In genomic region chr1:33873561-33873960, GRCm38 (mm10) we compare ENCODE assay signal across 24 mouse cellular contexts. TPM values are rescaled to one million over a fixed set of nuclear protein-coding genes. Genes with fewer than 3 reads are reported as not detected.
DNase-seq lines count a peak whose midpoint lies in the region; ATAC-seq and TF ChIP-seq lines count a peak whose summit lies in the region.
"Had no signal": no experiment of that assay in that cellular context is flagged by ENCODE, and none has a peak within 500 bp of the region (broad histone marks: within the 10 kb centered on the region; RNA-seq: fewer than 3 reads in every experiment).

No protein-coding gene starts in this region.

- TF ChIP-seq CTCF in forebrain, postnatal 0 days (IDR thresholded peaks at IDR 0.05; ENCODE audit: low read depth), result no peak
- TF ChIP-seq CTCF in CH12.LX (conservative IDR thresholded peaks at IDR 0.05 in 1 of 2, IDR thresholded peaks at IDR 0.05 in 1 of 2; ENCODE audit: low read depth in 2 of 2, low read length in 2 of 2), result no peak
- TF ChIP-seq CTCF in brain, embryonic 14.5 days (IDR thresholded peaks at IDR 0.05; ENCODE audit: borderline replicate concordance, extremely low read depth, insufficient read depth, insufficient read length), result no peak

- H3K4me1 ChIP-seq in forebrain, embryonic 15.5 days, result no peaks in the 10 kb centered on the region
- no peaks in the 10 kb centered on the region for H3K4me1 ChIP-seq in forebrain, embryonic 11.5 days (replicated peaks; ENCODE audit: control insufficient read depth, insufficient read depth, low read length)
- H3K4me1 ChIP-seq in forebrain, postnatal 0 days (ENCODE audit: insufficient read depth), result no peaks in the 10 kb centered on the region
- no peaks in the 10 kb centered on the region for H3K4me1 ChIP-seq in forebrain, embryonic 13.5 days
- H3K4me1 ChIP-seq in CH12.LX (ENCODE audit: control insufficient read depth in 1 of 2, insufficient read depth in 2 of 2), result peaks cover 0 to 3% of the 10 kb centered on the region in 2 experiments; a peak in 1 of 4 replicates
- H3K4me1 ChIP-seq: embryonic facial prominence, embryonic 13.5 days; embryonic facial prominence, embryonic 15.5 days had no signal

- H3K27ac ChIP-seq in forebrain, embryonic 15.5 days (replicated peaks), result 0 out of 2 replicates have a peak overlapping the region, but pooled peaks have one; percentile 27
- no peak overlapping the region for H3K27ac ChIP-seq in forebrain, embryonic 11.5 days (ENCODE audit: low read depth, low read length)
- no peak overlapping the region for H3K27ac ChIP-seq in forebrain, postnatal 0 days (ENCODE audit: low read depth, low read length)
- H3K27ac ChIP-seq in forebrain, embryonic 13.5 days, result no peak overlapping the region
- H3K27ac ChIP-seq in CH12.LX (ENCODE audit: insufficient read depth, low read depth), result no peak overlapping the region
- H3K27ac ChIP-seq: embryonic facial prominence, embryonic 13.5 days; embryonic facial prominence, embryonic 15.5 days had no signal

- no peak overlapping the region for H3K4me2 ChIP-seq in forebrain, embryonic 15.5 days (replicated peaks)
- H3K4me2 ChIP-seq in forebrain, embryonic 11.5 days (ENCODE audit: low read depth, low read length, severe bottlenecking), result no peak overlapping the region
- H3K4me2 ChIP-seq in forebrain, postnatal 0 days (ENCODE audit: low read depth), result no peak overlapping the region
- H3K4me2 ChIP-seq in forebrain, embryonic 13.5 days, result no peak overlapping the region
- H3K4me2 ChIP-seq in CH12.LX (ENCODE audit: insufficient read depth, low read depth, poor library complexity, severe bottlenecking), result no peak overlapping the region
- H3K4me2 ChIP-seq: embryonic facial prominence, embryonic 13.5 days; embryonic facial prominence, embryonic 15.5 days had no signal

- ATAC-seq in forebrain, embryonic 15.5 days (replicated peaks), result peak; percentile 43
- ATAC-seq in forebrain, embryonic 11.5 days (replicated peaks; ENCODE audit: low FRiP score), result no peak
- peak; percentile 50; the same call in 1 of the 2 replicates for ATAC-seq in forebrain, postnatal 0 days
- no peak for ATAC-seq in forebrain, embryonic 13.5 days
- ATAC-seq: activated CD4-positive, CD25-positive, alpha-beta regulatory T cell, adult 4 months; Patski had no signal

- TF ChIP-seq POLR2A in CH12.LX (IDR thresholded peaks at IDR 0.05; ENCODE audit: low read depth, low read length), result no peak
- no peak for TF ChIP-seq POLR2A in brain, embryonic 14.5 days (IDR thresholded peaks at IDR 0.05; ENCODE audit: borderline replicate concordance, extremely low read depth, insufficient read depth, insufficient read length, poor library complexity, severe bottlenecking)

- in situ Hi-C loops in CH12.LX (cut with MboI; ENCODE audit: low pct_ligation_motif_present, low pct_unique_long_range_greater_than_20kb, low sequenced_read_pairs), result no loop called here

- H3K27me3 ChIP-seq in forebrain, embryonic 15.5 days, result no peaks in the 10 kb centered on the region
- H3K27me3 ChIP-seq in forebrain, embryonic 11.5 days (ENCODE audit: control insufficient read depth, insufficient read depth, low read length), result no peaks in the 10 kb centered on the region
- H3K27me3 ChIP-seq in forebrain, postnatal 0 days (ENCODE audit: insufficient read depth, low read length), result no peaks in the 10 kb centered on the region
- no peaks in the 10 kb centered on the region for H3K27me3 ChIP-seq in forebrain, embryonic 13.5 days
- no peaks in the 10 kb centered on the region for H3K27me3 ChIP-seq in CH12.LX (replicated peaks)
- H3K27me3 ChIP-seq: embryonic facial prominence, embryonic 13.5 days; embryonic facial prominence, embryonic 15.5 days; Patski had no signal

- no peaks in the 10 kb centered on the region for H3K79me2 ChIP-seq in CH12.LX (replicated peaks; ENCODE audit: control insufficient read depth, extremely low read depth, insufficient read depth, poor library complexity, severe bottlenecking)

- 64% methylated on average over 5 of the region's 5 CpGs for WGBS in forebrain, embryonic 15.5 days
- WGBS in forebrain, embryonic 11.5 days, result 86% methylated on average over 5 of the region's 5 CpGs
- WGBS in forebrain, postnatal 0 days, result 60% methylated on average over 5 of the region's 5 CpGs
- 73% methylated on average over 5 of the region's 5 CpGs for WGBS in forebrain, embryonic 13.5 days

- H3K9ac ChIP-seq in forebrain, embryonic 15.5 days (replicated peaks), result no peak overlapping the region
- H3K9ac ChIP-seq in forebrain, embryonic 11.5 days (ENCODE audit: low read length), result no peak overlapping the region
- H3K9ac ChIP-seq in forebrain, postnatal 0 days, result no peak overlapping the region
- no peak overlapping the region for H3K9ac ChIP-seq in forebrain, embryonic 13.5 days
- no peak overlapping the region for H3K9ac ChIP-seq in CH12.LX (ENCODE audit: insufficient read depth, low read depth)
- H3K9ac ChIP-seq: embryonic facial prominence, embryonic 13.5 days; embryonic facial prominence, embryonic 15.5 days had no signal

- TF ChIP-seq RAD21 in CH12.LX (IDR thresholded peaks at IDR 0.05; ENCODE audit: low read depth, low read length), result no peak

- no peaks in the 10 kb centered on the region for H3K9me3 ChIP-seq in forebrain, embryonic 15.5 days
- no peaks in the 10 kb centered on the region for H3K9me3 ChIP-seq in forebrain, embryonic 11.5 days (ENCODE audit: control insufficient read depth, low read length)
- no peaks in the 10 kb centered on the region for H3K9me3 ChIP-seq in forebrain, postnatal 0 days (ENCODE audit: low read length)
- no peaks in the 10 kb centered on the region for H3K9me3 ChIP-seq in forebrain, embryonic 13.5 days (replicated peaks)
- peaks cover 2% of the 10 kb centered on the region for H3K9me3 ChIP-seq in CH12.LX (replicated peaks; ENCODE audit: low read length)
- H3K9me3 ChIP-seq: embryonic facial prominence, embryonic 15.5 days; G1E had no signal

- dilution Hi-C loops in CH12.LX (cut with MboI; ENCODE audit: extremely low pct_ligation_motif_present, extremely low pct_unique_long_range_greater_than_20kb, low sequenced_read_pairs), result no loop called here

- no peak overlapping the region for H3K4me3 ChIP-seq in forebrain, embryonic 15.5 days
- no peak overlapping the region for H3K4me3 ChIP-seq in forebrain, embryonic 11.5 days (ENCODE audit: low read depth, low read length)
- H3K4me3 ChIP-seq in forebrain, postnatal 0 days (ENCODE audit: low read depth, low read length), result no peak overlapping the region
- no peak overlapping the region for H3K4me3 ChIP-seq in forebrain, embryonic 13.5 days
- no peak overlapping the region for H3K4me3 ChIP-seq in CH12.LX (replicated peaks in 1 of 3; ENCODE audit: low read depth in 2 of 3, low read length in 2 of 3, poor library complexity in 1 of 3)
- H3K4me3 ChIP-seq: embryonic facial prominence, embryonic 13.5 days; embryonic facial prominence, embryonic 15.5 days; erythroblast, embryonic 14.5 days had no signal

- no peak for DNase-seq in forebrain, embryonic 11.5 days (ENCODE audit: low spot score)
- DNase-seq in forebrain, postnatal 0 days, result peak; percentile 50
- DNase-seq in CH12.LX (ENCODE audit: extremely low read depth), result no peak
- peak; percentile 65 for DNase-seq in brain, embryonic 14.5 days (ENCODE audit: low read depth)
- DNase-seq in lung, postnatal 36 days, result no peak
- DNase-seq: adrenal gland, adult 8-10 months; adrenal gland, postnatal 14 days; adrenal gland, postnatal 36 days; cerebellum, adult 11 months; cerebellum, adult 18-20 months; cerebellum, adult 8-10 months; cerebellum, adult 9-11 months; cerebellum, postnatal 14 days; cerebellum, postnatal 36 days; embryo, embryonic 11 days had no signal

- no peak for TF ChIP-seq EP300 in CH12.LX (IDR thresholded peaks at IDR 0.05; ENCODE audit: low read length)

- no peaks in the 10 kb centered on the region for H3K36me3 ChIP-seq in forebrain, embryonic 15.5 days
- no peaks in the 10 kb centered on the region for H3K36me3 ChIP-seq in forebrain, embryonic 11.5 days (ENCODE audit: control insufficient read depth, insufficient read depth, low read length)
- H3K36me3 ChIP-seq in forebrain, postnatal 0 days (ENCODE audit: insufficient read depth), result no peaks in the 10 kb centered on the region
- no peaks in the 10 kb centered on the region for H3K36me3 ChIP-seq in forebrain, embryonic 13.5 days (ENCODE audit: poor library complexity, severe bottlenecking)
- H3K36me3 ChIP-seq in CH12.LX (replicated peaks in 1 of 2; ENCODE audit: control insufficient read depth in 1 of 2, insufficient read depth in 1 of 2, low read length in 1 of 2), result peaks cover 0 to 6% of the 10 kb centered on the region in 2 experiments
- H3K36me3 ChIP-seq: embryonic facial prominence, embryonic 13.5 days; embryonic facial prominence, embryonic 15.5 days; G1E had no signal

RNA-seq across cellular contexts. Expression of gene Bend6, which starts 34.1 kb away (rescaled TPM):
- 42.8 and 47.1 TPM in 2 replicates for polyA plus RNA-seq in forebrain, embryonic 15.5 days (2015; fragmentation: Nextera tagmentation; extraction: Ambion mirVana)
- polyA plus RNA-seq in forebrain, embryonic 11.5 days (2014; fragmentation: Nextera tagmentation; extraction: Ambion mirVana), result 2.4 and 3.0 TPM in 2 replicates
- total RNA-seq in forebrain, postnatal 0 days (2014; rRNA removed), result 124 and 153 TPM in 2 replicates
- polyA plus RNA-seq in forebrain, postnatal 0 days (2015; fragmentation: Nextera tagmentation; extraction: Ambion mirVana), result 96.7 and 111 TPM in 2 replicates
- 12.7 and 13.8 TPM in 2 replicates for polyA plus RNA-seq in forebrain, embryonic 13.5 days (2015; fragmentation: Nextera tagmentation; extraction: Ambion mirVana)
- total RNA-seq in CH12.LX (2012; rRNA removed) (0.50 and 1.4 TPM in 2 replicates), CH12.LX (2014; rRNA removed) (3.2 and 4.0 TPM in 2 replicates)
- 2.5 and 3.4 TPM in 2 replicates for polyA plus RNA-seq in CH12.LX (2012; ENCODE audit: insufficient read length, low read depth)
- polyA plus RNA-seq in brain, embryonic 14.5 days (2012; rRNA removed), result 21.8 and 25.5 TPM in 2 replicates
- total RNA-seq: common myeloid progenitor, adult 5-6 weeks; G1E had no signal
- polyA plus RNA-seq: erythroblast, embryonic 14.5 days; G1E had no signal

RNA-seq across cellular contexts. Expression of gene Dst, which starts 34.5 kb away (rescaled TPM):
- polyA plus RNA-seq in forebrain, embryonic 15.5 days (2015; fragmentation: Nextera tagmentation; extraction: Ambion mirVana), result 34.8 and 35.2 TPM in 2 replicates
- polyA plus RNA-seq in forebrain, embryonic 11.5 days (2014; fragmentation: Nextera tagmentation; extraction: Ambion mirVana), result 25.3 and 26.3 TPM in 2 replicates
- 127 and 134 TPM in 2 replicates for total RNA-seq in forebrain, postnatal 0 days (2014; rRNA removed)
- polyA plus RNA-seq in forebrain, postnatal 0 days (2015; fragmentation: Nextera tagmentation; extraction: Ambion mirVana), result 16.3 and 23.1 TPM in 2 replicates
- polyA plus RNA-seq in forebrain, embryonic 13.5 days (2015; fragmentation: Nextera tagmentation; extraction: Ambion mirVana), result 28.2 and 29.4 TPM in 2 replicates
- total RNA-seq in CH12.LX (2012; rRNA removed) (15.9 and 20.5 TPM in 2 replicates), CH12.LX (2014; rRNA removed) (7.4 and 9.1 TPM in 2 replicates)
- polyA plus RNA-seq in CH12.LX (2012; ENCODE audit: insufficient read length, low read depth), result 27.6 and 28.0 TPM in 2 replicates
- polyA plus RNA-seq in brain, embryonic 14.5 days (2012; rRNA removed), result 45.3 and 96.0 TPM in 2 replicates
- polyA plus RNA-seq: G1E had no signal

RNA-seq across cellular contexts. Expression of gene Zfp451, which starts 59.2 kb away (rescaled TPM):
- 44.4 and 47.0 TPM in 2 replicates for polyA plus RNA-seq in forebrain, embryonic 15.5 days (2015; fragmentation: Nextera tagmentation; extraction: Ambion mirVana)
- 41.9 and 48.5 TPM in 2 replicates for polyA plus RNA-seq in forebrain, embryonic 11.5 days (2014; fragmentation: Nextera tagmentation; extraction: Ambion mirVana)
- 57.2 and 67.2 TPM in 2 replicates for total RNA-seq in forebrain, postnatal 0 days (2014; rRNA removed)
- 20.7 and 29.1 TPM in 2 replicates for polyA plus RNA-seq in forebrain, postnatal 0 days (2015; fragmentation: Nextera tagmentation; extraction: Ambion mirVana)
- 37.2 and 43.4 TPM in 2 replicates for polyA plus RNA-seq in forebrain, embryonic 13.5 days (2015; fragmentation: Nextera tagmentation; extraction: Ambion mirVana)
- total RNA-seq in CH12.LX (2012; rRNA removed) (13.9 and 16.6 TPM in 2 replicates), CH12.LX (2014; rRNA removed) (21.2 and 23.0 TPM in 2 replicates)
- 20.5 and 22.9 TPM in 2 replicates for polyA plus RNA-seq in CH12.LX (2012; ENCODE audit: insufficient read length, low read depth)
- 32.5 and 40.4 TPM in 2 replicates for polyA plus RNA-seq in brain, embryonic 14.5 days (2012; rRNA removed)

Comparison
In these comparisons a context has a peak if more than half of its experiments do, and no peak if none do; other contexts are left out.
1. ATAC-seq: peak in forebrain, embryonic 15.5 days (single experiment) and forebrain, postnatal 0 days (single experiment); none in forebrain, embryonic 11.5 days (single experiment) and forebrain, embryonic 13.5 days (single experiment).
2. DNase-seq: peak in forebrain, postnatal 0 days (single experiment) and brain, embryonic 14.5 days (single experiment); none in forebrain, embryonic 11.5 days (single experiment), CH12.LX (single experiment) and lung, postnatal 36 days (single experiment).